Mouse (Mus musculus) induced T-regulatory cell, adult 2 months (primary cell): ENCODE data around the gene Ifrd2.

Experiments used
- DNase-seq: peaks from one replicate; pipeline ENCODE4 v3.0.0-alpha.2; 2012; ENCODE audit warnings: low read depth

Ifrd2 gene

DNA sequence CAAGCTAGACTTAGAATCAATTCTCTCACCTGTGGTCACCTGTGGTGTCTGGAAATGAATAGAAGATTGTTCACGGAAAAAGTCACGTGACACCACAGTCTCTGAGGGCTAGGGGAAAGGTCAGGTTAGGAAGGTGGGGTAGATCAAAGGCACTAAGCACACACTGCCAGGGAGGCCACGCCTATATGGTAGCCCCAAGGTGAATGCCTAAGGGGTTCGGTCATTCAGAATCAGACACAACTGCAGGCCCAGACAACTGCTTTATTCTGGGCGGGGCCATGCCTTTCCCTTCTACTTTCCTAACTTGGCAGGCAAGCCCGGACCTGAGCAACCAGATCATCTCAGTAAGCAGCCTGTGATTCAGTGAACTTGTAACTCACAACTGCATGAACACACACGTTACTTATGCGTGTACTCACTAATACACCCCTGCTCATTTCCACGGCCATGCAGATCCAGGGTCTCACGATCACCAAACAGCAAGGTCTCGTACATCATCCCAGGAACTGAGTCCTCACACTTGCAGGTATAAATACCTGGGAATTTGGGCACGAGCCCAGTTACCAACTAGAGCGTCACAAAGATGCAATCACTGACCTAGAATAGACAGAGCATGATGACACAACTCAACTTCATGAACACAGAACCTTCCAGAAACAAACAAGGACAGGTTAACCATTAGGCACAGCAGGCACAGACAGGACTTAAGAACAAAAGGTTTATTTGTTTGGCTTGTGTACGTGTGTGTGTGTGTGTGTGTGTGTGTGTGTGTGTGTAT is 11.7 kb upstream of the Ifrd2 start:
- peak; percentile 38 for DNase-seq

DNA sequence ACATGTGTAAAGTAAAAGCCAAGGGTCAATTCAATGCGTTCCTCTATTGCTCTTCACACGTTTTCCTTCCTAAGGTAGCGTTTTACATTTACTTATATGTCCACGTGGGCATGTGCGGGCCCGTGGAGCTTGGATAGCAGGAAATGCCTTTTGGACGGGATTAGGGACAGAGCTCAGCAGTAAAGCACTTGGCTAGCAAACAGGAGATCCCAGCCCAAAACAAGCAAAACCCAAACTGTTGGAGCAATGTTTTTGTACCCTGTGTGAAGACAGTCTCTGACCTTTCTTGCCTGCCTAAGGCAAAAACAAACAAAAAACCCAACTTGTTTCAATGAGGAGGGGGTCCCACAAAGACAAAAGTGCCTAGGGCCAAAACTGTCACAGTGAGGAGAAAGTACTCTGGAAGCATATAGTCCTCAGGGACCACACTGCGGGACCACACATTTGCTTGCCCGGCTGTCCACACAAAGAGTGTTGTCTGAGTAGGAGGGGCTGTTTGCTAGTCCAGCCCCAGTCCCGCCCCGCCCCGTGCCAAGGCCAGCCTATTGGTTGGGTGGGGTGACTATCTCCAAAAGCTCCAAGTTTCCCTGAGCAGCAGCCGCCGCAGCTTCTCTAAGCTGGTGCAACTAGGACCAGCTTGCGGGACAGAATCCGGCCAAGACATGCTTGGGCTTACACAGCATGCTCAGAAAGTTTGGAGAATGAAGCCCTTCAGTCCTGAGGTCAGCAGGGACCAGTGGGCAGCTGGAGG is 10.9 kb upstream of the Ifrd2 start, which contains the start of gene Hyal1:
Hyal1 (plus strand) TSS at position 571 of the 751 bp plus-strand sequence.
- no peak for DNase-seq

DNA sequence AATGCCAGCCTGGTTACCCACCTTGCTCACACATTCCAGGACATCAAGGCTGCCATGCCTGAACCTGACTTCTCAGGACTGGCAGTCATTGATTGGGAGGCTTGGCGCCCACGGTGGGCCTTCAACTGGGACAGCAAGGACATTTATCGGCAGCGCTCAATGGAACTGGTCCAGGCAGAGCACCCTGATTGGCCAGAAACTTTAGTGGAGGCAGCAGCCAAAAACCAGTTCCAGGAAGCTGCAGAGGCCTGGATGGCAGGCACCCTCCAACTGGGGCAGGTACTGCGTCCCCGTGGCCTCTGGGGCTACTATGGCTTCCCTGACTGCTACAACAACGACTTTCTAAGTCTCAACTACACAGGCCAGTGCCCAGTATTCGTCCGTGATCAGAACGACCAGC is 9.6 kb upstream of the Ifrd2 start:
- DNase-seq: no peak

DNA sequence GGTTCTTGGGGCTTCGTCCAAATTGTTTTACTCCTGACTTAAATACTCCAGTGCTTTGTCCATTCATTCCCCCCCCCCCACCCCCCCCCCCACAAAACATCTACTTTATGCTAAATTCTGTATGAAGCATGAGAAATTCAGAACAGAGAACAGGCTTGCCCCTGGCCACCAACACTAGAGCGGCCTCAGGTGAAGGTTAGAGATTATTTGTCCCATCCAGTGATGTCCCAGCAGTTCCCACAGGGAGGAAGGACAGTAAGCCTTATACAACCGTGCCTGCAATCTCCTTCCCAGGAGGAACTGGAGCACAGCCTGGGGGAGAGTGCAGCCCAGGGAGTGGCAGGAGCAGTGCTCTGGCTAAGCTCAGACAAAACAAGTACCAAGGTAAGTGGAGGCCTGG is 8.9 kb upstream of the Ifrd2 start, which contains the start of gene Naa80:
Naa80 (plus strand) TSS at position 301 of the 400 bp plus-strand sequence.
- no peak for DNase-seq

DNA sequence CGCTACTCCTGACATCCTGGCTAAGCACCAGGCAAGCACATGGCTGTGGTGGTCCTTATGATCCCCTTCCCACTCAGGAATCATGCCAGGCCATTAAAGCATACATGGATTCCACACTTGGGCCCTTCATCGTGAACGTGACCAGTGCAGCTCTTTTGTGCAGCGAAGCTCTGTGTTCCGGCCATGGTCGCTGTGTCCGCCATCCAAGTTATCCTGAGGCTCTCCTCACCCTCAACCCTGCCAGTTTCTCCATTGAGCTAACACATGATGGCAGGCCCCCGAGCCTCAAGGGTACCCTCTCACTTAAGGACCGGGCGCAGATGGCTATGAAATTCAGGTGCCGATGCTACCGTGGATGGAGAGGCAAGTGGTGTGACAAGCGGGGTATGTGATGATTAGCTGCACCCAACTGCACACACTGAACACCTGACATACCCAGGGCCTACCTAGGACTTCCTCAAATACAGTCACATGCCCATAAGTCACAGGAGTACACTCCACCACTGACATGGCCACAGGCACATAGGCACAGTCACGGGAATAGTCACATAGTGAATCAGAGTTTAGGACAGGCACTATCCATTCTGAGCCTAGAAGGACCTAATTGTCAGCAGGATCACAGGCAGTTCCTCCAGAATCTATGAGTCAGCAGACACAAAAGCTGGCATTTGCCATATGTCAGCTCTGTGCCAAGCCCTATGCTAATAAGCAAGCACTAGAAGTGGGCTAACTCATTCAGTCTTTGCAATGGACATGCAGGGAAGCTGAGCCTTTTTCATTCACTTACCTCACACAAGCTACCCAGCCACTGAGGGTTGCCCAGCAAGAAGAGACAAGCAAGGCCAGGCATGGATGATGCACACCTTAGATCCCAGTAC is 8.2 kb upstream of the Ifrd2 start:
- no peak for DNase-seq

DNA sequence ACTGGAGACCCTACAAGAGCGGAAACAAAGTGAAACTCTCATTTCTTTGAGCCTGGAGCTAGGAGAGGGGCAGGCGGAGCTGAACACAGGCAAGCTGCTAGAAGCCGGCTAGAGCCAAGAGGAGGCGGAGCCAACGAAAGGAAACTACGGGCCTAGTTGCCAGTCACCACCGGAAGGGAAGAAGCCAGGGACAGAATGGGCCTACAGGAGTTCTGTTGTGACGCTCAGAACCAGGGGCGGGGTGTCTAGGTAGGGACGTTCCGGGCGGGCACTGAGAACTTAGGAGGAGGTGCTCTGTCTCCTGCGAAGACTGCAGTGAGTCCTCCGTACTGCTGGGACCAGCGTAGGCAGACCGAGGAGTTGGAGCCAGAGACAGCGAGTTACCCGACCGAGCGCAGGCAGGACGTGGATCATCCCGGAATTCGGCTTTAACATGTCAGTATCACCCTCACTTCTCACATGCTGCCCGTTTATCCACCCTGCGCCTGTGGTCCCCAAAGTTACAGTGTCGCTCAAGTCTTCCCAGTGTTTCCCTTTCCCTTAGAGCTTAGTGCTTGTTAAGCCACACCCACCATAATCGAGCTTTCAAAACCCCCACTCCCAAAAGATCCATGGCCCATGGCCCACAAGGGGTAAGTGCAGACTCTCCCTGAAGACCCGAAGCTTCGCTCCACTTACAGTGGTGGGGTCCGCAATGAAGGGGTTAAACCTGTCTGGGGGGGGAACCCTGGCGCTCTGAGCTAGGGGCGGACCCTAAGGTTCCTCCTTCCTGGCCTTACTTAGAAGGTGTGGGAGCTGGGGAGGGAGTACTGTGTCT is 6.7 kb upstream of the Ifrd2 start, which contains the start of gene Hyal3:
Hyal3 (plus strand) TSS at position 318 of the 817 bp plus-strand sequence.
- DNase-seq: peak; percentile 95

DNA sequence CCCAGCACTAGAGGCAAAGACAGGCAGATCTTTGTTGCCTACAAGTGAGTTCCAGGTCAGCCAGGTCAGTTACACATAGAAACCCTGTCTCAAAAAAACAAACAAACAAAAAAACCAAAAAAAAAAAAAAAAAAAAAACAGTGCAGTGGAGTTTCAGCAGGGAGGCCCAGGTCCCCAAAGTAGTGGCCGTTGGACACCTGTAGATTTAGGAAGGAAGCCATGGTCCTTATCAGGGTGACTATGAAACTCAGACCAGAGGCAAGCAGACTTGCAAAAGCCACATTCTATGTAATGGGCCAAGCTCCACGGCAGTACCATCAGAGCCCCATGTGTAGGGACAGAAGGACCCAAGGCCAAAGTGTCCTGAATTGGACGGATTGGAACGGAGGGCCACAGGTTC is 5.9 kb upstream of the Ifrd2 start:
- no peak for DNase-seq

DNA sequence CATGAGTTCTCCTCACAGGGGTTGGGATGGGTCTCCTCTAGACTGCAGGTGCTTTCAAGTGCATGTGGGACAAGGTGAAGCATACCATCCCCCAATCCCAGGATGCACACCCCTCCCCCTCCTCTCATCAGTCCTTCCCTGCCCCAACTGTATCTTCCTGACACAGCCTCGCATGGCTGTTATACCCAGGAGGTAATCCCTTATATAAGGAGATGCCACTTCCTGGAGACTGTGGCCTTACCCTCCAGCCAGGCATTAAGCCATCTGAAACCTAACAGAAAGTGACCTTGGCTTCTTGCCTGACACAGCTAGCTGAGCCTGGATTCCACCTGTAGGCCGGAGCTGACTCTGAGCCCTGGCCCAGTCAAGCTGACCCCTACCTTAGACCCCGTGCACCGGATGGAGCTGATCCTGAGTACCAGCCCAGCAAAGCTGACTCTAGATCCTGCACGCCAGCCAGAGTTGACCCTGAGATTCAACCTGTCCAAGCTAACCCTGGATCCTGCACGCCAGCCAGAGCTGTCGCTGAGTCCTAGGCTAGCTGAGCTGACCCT is 4.9 kb upstream of the Ifrd2 start:
- no peak for DNase-seq

DNA sequence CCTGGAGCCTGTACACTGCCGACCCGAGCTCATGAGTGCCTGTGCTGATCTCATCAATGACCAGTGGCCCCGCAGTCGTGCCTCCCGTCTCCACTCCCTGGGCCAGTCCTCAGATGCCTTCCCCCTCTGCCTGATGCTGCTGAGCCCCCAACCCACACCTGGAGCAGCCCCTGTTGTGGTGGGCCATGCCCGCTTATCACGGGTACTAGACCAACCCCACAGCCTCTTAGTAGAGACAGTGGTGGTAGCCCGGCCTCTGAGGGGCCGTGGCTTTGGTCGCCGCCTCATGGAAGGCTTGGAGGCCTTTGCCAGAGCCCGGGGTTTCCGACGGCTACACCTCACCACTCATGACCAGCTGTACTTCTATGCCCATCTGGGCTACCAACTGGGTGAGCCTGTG is 4.3 kb upstream of the Ifrd2 start:
- no peak for DNase-seq

DNA sequence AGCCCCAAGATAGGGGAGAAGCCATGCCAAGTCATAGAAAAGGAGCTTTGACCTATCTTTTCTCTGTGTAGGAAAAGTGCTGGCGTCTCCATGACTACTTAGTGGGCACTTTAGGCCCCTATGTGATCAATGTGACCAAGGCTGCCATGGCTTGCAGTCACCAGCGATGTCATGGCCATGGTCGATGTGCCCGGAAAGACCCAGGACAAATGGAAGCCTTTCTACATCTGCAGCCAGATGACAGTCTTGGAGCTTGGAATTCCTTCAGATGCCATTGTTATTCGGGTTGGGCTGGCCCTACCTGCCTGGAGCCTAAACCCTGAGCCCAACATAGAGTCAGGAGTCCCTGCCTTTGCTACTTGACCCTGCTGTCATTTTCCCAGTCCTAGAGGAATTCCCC is 938 bp upstream of the Ifrd2 start:
- no peak for DNase-seq

DNA sequence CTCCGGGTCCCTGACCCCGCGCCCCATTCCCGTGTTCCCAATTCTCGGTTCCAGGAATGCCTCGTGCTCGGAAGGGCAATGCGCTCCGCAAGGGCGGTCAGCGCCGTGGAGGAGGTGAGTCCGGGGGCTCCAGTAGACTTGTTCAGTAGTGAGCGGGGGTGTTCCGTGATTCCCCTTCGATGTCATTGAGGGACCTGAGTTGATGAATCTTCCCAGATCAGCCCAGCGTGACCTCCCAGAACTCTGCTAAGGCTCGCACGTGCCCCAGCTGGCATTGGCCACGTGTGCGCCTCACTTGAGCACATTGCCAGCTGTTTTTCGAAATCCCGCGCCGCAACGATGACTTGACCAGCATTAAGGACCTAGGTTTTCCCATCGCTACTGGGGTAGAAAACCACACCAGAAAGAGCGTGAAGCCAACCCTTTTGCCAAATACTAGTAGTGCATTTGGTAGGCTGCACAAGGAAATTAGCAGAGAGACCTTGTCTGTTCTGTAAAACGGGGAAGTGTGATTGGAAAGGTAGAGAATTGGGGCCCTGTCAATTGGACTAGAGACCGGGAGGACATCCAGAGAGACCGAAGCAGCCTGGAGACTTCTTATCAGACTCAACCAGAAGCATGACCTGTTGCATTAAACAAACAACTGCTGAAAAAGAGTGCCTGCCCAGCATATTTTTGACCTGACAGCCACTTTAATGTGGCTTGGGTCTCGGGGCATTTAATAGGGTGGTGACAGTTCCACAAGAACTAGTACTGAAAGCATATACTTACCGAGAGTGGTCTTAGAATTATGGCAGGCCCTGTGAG is 594 bp downstream of the Ifrd2 start:
- no peak for DNase-seq

DNA sequence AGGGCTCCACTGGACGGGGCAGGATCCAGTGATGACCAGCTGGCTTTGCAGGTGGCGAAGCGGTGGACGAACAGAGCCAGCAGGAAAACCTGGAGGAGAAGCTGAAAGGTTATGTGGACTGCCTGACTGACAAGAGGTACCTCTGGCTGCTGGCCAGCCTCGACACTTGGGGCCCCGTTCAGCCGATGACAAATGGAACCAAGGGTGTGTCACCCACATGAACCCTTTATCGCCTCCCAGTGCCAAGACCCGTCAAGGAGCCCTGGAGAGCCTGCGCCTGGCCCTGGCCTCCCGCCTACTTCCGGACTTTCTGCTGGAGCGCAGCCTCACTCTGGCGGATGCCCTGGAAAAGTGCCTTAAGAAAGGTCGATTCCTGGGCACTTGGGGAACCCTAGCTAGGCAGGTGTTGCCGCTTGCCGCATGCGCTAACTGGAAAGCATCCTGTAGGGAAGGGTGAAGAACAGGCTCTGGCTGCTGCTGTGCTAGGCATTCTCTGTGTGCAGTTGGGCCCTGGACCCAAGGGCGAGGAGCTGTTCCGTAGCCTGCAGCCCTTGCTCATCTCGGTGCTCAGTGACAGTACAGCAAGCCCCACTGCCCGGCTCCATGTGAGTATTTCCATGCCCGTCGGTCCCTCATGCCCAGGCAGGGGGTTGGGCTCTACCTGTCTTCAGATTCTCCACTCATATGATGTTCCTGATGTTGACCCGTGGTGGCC is 2.8 kb downstream of the Ifrd2 start:
- no peak for DNase-seq

DNA sequence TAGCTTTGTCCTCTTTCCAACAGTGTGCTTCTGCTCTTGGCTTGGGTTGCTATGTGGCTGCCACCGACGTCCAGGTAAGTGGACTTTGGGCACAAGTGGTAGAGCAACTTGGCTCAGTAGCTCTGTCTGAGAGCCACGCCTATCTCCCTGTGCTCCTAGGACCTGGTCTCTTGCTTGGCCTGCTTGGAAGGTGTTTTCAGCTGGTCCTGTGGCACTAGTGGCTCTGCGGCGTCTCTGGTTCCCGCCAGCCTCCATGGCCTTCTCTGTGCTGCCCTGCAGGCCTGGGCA is 3.3 kb downstream of the Ifrd2 start:
- no peak for DNase-seq

DNA sequence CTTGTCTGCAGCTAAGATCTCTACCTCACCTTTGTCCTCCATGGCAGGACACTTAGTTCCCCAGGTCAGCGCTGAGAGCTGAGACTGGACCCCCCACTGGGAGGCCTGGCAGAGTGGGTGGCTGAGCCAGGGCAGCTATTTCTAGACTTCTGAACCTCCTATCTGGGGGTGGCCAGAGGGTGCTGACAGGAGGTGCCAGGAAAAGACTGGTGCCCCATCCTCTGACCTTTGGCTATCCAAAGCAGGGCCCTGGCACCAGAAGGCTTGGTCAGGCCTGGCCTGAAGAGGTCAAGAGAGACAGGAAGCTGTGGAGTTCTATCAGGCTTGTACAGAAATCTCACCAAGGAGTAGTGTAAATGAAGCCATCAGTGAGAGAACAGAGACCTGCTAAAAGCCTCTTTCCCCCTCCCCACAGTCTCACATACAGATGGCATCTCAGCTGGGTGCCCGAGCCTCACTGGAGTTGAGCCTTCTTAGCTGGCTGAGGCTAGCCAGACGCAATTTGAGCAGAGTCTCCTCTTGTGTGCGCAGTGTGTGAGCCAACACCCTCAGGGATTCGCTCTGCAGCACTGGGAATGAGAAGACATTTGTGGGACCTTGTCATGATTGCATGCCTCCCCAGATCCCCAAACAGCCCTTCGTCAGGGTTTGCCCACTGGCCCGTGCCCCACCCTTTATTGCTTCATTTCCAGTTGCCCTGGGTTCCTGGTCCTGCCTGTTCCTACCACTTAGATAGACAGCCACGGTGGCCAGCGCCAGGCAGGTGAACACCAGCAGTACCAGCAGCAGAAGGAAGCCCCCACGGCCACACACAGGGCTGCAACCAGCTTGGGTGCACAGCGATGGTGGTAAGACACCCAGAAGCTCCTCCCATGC is 5.9 kb downstream of the Ifrd2 start:
- DNase-seq: no peak

DNA sequence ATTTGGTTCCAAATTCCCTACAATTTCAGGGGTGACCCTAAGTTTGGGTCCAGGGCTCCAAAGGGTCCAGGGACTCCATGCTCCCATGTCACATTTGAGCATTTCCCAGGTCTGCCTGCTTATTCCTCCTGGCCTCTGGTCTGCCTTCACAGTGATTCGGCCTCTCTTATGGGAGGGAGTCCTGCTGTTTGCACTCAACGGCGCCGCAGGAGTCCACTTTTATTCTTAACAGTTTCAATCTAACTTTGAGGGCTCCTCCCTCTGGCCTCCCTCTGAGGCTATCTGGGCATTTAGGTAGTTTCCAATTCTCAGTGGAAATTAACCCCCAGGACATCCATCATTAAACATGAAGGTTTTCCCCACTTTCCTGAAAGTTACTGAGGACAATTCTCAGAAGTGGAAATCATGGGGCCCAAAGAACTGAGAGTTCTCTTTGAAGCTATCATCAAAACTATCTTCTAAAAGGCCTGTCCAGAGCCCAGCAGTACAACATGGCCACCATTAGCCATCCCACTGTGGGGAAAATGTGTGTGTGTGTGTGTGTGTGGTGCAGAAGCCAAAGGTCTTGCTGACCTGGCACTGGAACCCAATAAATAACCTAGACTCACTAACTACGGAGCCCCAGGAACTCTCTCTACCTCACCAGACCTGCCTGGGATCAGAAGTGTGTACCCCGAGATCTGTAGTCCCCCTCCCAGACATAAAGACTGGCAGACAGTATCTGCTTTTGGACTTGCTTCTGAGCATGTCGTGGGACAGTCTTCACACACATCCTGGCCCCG is 7.0 kb downstream of the Ifrd2 start:
- DNase-seq: no peak

DNA sequence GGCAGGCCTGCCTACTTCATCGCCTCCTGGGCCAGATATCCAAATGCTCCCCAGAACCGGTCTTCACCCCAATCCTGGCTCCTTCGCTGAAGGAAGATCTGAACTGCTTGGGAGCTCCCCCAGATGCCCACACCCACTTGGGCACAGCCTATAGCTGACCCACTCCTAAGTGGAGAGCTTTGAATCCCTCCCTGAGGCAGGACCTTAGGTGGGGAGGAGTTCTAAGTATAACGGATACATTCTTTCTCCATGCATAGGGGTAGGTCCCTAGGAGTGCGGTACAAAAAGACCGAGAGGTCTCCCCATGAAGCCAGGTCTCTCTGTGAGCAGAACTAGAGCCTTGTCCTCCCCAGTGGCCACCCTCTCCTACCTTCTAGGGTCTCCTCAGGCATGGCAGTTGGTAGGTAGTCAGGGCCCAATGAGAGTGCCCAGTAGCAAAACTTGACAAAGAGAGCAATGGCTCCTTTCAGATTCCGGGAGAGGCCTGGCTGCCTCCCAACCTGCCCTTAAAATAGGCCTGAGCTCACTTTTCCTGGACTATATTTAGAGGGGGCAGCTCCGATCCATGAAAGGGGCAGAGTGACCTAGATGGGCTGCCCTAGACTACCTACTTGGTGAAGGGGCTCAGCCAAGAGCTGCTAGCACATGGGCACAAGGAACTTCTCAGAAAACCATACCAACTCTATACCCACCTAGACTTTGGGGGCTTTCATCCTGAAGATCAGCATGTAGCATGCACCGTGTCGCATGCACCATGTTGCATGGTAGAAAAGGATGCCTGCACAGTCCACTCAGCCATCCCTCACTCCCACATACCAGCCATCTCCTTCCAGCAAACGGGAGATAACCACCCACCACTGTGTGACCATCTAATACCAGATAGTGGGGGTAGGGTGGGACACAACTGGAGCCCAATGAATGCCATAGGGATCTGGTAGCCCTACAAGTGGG is 9.5 kb downstream of the Ifrd2 start:
- no peak for DNase-seq

DNA sequence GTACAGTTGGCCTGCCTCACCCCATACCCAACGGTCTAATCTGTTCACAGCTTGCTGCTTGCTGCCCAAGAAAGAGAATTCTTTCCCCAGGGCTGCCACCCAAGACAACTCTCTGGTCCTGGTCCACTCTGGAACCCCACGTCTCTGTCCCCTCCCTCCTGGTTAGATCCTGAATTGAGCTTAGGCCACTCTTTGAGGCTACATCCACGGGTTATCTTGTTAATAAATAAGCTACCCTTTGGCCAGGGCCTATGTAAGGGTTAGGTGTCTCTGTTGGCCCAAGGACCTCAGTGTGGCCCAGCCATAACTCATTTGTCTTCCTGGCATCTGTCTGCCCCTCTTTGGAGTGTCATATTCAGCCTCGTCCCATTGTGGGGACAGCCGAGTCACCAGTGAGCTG is 10.9 kb downstream of the Ifrd2 start:
- DNase-seq: no peak
